Mouse (Mus musculus) layer of hippocampus, adult 11-12 months (tissue): Measurements from ENCODE around the gene Mttp.
"Not testable (repeated sequence)": the region's sequence is repeated elsewhere in the genome, so short reads cannot be mapped to it uniquely, and the experiment has no call there.

Source experiments
- DNase-seq: peaks from one replicate; pipeline ENCODE4 v3.0.0; 2022; ENCODE audit warnings: low spot score

The Mttp gene

GRCm38 (mm10) chr3:138144642-138145171 lies at the start of gene Mttp:
TSS of gene Mttp (minus strand) at chr3:138144968.
- peak; percentile 88 for DNase-seq

DNA sequence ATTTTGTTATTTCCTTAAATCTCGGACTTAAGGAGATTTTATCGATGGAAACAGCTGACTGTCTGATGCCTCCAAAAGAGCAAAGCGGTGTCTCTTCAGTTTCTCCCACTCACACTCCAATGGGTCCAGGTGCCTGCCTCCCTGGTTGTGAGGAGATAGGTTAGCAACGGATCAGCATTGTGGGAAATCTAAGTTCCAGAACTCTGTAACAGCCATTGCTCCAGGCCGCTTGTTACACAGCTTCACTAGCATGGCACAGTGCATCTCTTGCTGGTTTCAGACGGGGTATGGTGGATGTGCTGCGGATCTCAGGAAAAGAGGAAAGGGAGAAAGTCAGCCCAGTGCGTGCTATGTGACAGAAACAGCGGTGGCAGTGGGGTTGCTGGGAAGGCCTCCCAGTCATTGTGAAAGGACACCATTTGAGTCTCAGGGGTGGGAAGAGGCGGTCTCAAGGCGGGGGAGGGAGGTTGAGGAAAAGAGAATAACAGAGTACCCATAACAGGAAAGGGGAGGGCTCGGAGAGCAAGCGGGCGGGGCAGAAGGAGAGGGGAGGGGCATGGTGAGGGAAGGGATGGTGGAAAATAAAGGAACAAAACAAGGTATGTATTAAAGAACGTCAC lies 49.0 kb upstream of the Mttp start, which contains the start of gene 4930579F01Rik:
TSS of gene 4930579F01Rik (minus strand) at position 143 of the 620 bp plus-strand sequence.
- no peak for DNase-seq

DNA sequence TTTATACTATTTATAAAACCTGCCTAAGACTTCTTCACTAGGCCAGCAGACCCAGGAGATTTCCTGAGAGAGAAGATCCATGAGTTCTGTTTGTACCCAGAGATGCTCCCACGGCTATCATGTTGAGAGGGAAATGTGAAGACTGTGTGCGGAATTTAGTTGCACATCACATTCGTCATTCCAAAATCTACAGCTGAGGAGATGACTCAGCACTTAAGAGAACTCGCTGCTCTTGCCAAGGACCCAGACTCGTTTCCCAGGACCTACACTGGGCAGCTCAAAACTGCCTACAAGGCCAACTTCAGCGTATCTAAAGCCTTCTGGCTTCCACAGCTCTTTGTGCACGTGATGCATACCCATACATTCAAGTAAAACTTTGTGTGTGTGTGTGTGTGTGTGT lies 47.5 kb upstream of the Mttp start:
- DNase-seq = no peak

DNA sequence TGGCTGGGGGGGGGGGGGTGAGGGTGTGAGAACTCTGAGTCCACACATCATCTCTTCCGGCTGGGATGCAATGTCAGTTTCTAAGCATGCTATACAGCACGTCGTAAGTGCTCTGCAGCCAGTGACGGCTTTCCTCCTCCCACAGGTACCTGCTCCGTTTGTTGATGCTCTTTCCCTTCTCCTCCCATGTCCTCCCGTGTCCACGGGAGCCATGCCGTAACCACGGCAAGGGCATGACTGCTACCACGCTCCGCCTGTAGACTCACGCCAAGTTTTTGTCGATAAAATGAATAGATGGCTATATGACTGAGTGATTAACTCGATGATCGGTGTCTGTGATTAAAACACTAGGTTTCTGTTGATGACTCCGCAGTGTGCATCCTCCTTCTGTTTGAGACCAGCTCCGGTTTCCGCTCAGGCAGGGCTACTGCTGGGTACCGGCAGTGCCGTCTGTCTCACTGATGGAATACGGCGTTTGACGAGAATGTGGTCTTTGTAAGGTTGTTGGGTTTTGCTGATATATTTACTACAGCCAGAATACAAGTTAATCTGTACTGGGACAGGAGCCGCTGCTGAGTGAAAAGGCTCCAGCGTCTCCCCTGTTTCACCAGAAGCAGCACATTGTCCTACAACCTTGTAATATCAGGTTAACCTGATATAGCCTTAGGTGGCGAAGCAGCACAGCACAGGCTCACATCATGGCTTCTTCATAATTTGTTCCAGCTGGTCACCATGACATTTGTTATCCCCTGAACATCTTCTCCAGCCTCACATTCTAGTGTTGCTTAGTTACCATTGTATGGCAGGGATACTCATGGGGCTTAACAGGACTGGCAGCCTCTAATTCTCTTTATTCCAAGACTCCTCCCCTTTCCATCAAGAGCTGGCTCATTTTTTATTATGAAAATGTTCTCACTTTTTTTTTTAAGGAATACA lies 41.5 kb upstream of the Mttp start:
- DNase-seq = no peak

DNA sequence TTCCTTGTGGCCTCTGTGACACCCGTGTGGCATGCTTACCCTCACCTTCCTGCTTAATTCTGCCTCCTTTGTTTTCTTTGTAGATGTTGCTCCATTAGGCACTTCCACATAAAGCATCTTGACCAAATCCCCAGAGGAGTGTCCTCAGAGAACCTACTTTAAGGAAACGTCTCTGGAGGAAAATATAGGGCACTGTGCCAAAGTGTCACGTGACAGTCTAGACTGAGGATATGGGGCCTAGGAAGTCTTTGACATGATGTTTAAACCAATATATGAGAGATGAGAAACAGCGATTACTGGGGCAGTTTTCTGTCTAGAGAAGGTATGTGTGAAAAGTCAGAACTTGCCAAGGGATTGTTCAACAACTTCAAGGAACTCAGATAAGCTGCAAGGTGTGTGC lies 40.5 kb upstream of the Mttp start:
- DNase-seq = no peak

- DNase-seq = no peak
These were observed 38.6 kb upstream of the Mttp start for GRCm38 (mm10) chr3:138183371-138183770.

DNA sequence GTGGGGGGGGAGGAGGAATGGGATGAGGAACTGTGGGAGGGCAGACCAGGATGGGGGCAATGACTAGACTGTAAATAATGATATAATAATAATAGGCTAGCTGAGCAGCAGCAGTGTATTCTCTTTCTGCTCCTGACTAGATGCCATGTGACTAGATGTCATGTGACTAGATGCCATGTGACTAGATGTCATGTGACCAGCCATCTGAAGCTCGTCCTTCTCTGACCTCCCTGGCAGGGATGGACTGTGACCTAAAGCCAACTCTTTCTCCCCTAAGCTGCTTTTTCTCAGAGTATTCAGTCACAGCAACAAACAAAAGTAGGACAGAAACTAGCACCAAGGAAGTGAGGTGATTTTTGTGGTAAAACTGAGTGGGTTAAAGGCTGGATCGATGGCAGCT lies 37.3 kb upstream of the Mttp start:
- DNase-seq = no peak

- no peak for DNase-seq
These were observed 30.8 kb upstream of the Mttp start for GRCm38 (mm10) chr3:138175551-138175950.

DNA sequence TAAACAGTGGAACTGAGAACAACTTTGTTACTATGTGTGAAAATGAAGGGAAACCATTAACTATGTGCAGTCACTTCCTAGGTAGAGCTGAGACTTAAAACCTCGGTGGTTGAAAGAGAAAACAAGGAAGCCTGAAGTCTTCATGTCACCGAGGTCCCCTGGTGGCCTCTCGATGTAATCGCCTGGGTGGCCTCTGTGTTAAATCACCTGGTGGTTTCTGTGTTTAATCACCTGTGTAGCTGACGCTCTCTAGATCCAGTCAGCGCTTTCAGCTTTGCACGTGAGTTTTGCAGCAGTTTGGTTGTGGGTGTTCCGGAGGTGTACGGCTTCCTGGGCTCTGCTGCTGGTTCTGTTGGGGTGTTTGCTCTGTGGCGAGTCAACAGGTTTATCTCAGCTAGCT lies 28.5 kb upstream of the Mttp start:
- no peak for DNase-seq

DNA sequence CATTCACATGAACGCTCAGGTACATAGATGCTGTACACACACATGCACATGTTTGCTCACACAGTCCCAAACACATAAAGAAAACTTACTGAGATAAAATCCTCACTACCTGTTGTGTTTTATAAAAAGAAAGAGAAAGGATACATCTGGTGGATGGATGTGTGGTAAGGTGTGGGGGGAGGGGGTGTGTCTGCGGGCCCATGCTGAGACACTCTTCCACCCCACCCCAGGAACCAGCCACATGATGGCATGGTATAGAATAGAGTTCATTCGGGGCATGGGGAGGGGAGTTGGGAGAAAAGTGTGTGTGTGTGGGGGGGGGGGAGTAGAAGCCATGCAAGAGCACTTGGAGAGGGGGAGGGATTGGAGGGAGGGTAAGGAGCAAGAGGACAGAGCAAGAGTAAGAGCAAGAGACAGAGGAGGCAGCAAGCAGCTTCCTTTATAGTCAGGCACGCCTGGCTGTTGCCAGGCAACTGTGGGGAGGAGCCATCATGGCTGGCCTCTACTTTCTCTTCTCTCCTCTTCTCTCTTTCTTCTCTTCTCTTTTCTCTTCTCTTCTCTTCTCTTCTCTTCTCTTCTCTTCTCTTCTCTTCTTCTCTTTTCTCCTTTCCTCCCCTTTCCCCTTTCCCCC lies 17.9 kb upstream of the Mttp start:
- no peak for DNase-seq

DNA sequence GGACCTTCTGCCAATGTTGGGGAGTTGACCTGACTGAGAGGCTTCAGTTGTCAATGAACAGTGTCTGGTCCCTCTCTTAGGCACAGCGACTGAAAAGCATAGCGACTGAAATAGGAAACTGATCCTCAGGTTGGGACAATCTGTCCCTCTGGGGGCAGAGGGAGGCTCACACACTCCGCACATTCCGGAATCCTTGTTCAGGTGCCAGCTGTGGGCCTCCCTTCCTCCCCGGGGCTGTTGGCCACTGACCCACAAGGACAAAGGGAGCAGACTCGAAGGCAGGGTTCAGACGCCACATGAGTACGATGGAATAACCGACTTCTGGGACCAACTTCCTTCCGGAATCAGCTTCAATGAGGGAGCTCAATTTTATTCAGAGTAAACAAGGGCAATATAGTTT lies 16.9 kb upstream of the Mttp start:
- no peak for DNase-seq

- DNase-seq = no peak
These were observed 11.9 kb upstream of the Mttp start for GRCm38 (mm10) chr3:138156651-138157050.

GRCm38 (mm10) chr3:138155062-138155461 lies 10.3 kb upstream of the Mttp start:
- no peak for DNase-seq

DNA sequence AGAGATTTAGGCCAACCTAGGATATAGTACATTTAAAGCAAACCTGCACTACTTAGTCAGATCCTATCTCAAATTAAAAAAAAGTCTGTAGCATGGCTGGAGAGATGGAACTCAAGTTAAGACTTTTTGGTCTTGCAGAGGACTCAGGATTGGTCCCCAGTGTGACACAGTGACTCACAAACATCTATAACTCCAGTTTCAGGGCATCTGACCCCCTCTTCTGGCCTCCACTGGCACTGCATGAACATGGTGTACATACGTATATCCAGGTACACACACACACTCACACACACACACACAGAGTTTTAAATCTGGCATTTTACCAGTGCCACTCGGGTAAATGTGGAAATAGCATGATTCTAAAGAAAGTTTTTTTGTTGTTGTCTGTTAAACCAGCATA lies 4.0 kb upstream of the Mttp start:
- DNase-seq = no peak

DNA sequence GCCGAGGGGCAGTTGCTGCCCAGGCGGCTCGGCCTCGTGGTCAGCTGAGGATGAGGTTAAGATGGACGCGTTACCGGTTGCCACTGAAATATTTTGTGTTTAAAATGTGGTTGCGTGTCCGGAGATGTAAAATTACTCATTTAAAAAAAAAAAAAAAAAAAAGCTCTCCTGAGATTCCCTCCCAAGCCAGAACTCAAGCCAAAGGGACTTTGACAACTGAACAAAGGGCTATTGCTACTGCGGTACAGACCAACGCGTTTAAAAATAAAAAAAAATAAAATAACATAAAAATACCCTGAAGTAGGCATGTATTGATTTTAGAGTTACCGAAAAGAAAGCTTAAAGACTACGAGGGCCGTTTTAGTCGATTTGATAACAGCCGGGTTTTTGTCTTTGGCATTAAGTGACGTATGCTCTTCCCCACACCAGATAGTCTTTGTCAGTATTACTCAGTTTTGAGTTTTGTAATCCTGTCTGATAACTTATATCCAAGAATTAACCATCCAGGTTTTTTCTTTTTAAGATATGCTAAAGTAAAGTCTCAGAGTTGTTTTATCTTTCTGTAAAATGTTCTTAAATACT lies 617 bp downstream of the Mttp start:
- no peak for DNase-seq

DNA sequence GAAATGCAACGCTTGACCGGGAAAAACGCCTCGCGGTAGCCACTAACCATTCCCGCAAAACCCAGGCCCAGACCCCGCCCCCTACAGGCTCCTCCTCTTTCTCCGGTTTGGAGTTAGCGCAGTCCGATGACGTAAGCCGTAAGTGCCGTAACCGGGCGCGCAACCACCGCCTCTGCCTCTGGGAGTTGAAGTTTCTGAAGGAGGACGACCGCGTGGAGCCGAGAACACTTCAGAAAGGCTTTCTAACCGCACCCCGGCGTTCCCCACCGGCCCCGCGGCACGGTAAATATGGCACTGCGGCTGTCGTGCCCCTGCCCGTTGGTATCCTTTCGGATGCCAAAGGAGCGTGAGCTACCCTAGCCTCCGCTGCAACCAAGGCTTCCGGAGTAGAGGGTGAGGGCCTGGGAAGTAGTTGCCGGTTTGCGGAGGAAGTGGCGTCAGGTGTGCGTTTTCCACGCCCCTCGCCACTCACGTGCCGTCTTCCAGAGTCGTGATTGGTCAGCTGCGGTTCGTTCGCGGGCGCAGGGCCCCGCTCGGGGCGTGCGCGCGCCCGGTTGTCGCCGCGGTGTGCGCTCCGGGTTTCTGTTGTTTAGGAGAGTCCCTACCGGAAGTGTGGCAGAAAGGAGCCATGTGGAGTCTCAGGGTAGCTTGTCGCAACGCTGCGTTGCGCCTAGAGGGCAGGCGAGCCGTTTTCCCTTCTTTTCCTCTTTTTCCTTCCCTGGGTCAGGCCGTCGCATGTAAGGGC lies 1.3 kb downstream of the Mttp start, which contains the start of gene Trmt10a:
TSS of gene Trmt10a (plus strand) at position 134 of the 745 bp plus-strand sequence.
- peak; percentile 98 for DNase-seq

DNA sequence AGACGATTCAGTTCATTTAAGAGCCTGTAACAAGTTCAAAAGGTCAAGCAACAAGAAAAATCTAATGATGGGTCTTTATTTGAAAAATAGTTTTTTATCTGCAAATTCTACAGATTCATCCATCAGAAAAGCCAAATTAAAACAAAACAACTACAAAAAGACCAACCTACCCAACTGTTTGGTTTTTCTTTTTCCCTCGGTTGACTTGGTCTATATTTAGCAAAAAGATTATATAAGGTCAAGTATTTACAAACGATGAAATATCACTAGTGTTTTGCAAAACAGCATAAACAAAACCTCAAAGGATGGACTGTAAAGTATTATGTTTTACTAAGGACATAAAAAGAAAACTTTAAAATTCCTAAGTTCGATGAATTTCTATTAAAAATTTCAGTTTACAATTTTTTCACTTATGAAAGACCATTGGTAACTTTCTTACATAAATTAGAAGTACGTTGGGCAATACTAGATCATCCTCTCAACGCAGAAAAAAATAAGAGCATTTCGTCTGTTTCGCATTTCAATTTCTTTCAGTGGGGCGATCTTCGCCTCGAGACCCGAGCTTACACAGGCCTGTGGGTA lies 1.9 kb downstream of the Mttp start:
- DNase-seq = no peak

DNA sequence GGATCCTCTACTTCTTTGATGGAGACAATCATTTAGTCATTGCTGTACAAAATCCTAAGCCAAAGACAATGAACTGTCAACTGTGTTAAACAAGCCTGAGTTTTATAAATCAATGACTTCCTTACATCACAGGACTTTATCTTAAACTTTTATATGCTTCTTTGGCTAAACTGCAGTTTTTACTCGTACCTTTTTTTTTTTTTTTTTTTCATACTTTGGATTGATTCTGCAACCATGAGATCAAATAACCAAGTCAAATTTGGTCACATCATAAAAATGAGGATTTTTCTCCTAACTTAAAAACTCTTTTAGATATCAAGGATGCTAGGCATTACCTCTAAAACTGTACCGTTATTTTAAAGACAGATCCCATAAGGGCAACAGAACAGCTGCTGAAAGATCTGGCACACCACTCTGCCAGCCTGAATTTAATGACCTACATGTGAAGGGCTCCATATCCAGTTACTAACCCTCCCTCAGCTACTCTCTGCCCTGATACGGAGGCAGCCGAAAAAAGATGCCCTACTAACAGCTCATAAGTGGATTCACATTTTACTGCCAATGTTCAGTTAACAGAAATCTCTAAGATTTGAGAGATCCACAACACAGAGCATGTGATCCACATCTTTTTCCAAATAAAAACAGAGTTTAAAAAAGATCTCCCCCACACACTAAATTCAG lies 2.6 kb downstream of the Mttp start:
- DNase-seq = no peak

DNA sequence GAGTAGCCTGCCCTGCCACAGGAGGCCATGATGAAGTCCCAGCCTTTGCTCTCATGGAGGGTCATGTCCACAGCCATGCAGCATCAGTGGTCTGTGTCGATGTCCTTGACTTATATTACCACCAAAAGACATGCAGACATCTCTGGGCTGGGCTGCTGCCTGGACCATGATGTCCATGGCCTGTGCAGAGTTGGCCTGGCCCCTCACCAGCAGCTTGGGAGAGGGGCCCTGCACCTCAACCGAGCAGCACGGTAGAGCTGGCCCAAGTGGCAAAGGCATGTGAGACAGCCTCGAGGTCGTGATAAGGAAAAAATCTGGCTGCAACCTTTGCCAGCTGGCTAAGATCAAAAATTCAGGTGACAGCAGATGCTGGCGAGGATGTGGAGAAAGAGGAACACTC lies 5.1 kb downstream of the Mttp start:
- no peak for DNase-seq

DNA sequence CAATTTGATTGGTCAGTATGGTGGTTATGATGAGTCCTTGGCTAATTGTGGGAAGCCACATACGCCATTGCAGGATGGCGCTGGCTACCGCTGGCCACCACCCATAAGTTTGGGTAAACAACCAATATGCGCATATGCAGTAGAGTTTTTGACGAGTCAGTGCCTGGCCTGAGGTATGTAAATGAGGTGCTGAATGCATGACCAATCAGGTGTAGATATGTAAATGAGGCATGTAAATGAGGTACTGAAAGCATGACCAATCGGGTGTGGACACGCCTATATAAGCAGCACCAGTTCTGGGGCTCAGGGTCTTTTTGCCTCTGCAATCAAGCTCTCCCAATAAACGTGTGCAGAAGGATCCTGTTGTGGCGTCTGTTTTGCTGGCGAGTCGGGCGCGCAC lies 6.6 kb downstream of the Mttp start:
- DNase-seq = not testable (repeated sequence)

DNA sequence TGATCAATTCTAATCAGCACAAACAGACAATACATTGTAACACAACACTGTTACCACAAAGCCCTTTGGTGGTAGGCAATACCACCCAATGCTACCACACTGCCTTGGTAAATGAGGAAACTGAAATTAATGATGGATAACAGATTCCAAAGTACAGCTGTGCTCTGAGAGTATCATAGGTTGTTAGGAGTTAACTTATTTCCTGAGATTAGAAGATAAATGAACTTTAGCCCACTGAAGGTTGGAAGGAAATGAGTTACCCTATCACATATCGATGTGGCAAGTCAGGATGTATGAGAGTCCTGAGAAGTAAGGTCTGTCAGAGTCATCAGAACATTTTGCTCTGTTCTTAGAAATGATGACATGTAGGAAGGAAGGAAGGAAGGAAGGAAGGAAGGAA lies 10.2 kb downstream of the Mttp start:
- no peak for DNase-seq
